Mouse (Mus musculus): ENCODE measurements around the gene H2-Q10.
"Not testable (repeated sequence)": the region's sequence is repeated elsewhere in the genome, so short reads cannot be mapped to it uniquely, and the experiment has no call there.

The H2-Q10 gene

DNA sequence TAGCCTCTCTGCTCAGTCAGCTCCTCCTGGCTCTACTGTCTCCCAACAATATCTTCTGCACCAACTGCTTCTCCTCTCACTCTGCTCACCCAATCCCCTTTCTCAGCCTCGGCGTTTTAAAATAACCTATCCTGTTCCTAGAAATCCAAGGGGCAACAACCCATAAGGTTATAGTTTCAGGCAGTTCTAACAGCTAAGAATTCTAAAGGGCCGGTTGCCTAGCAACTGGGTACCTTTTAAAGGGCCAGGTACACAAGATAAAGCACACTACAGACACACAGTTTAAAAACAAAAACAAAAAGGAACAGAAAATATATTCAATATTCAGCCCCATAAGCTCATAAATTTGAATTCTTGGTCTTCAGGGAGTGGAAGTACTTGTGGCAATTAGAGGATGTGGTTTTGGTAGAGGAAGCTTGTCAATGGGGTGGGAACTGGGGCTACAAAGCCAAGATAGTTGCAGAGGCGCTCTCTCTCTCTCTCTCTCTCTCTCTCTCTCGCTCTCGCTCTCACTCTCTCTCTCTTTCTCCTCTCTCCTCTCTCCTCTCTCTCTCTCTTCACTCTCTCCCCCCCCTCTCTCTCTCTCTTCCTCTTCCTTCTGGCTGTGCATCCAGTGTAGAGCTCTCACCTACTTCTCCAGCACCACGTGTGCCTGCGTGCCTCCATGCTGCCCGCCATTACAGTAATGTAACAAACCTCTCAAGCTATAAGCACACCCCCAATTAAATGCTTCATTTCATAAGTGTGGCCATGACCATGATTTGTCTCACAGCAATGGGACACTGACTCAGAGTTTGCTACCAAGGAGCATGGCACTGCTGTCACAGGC, 9.2 kb upstream of the H2-Q10 start:
- not testable (repeated sequence) for DNase-seq

DNA sequence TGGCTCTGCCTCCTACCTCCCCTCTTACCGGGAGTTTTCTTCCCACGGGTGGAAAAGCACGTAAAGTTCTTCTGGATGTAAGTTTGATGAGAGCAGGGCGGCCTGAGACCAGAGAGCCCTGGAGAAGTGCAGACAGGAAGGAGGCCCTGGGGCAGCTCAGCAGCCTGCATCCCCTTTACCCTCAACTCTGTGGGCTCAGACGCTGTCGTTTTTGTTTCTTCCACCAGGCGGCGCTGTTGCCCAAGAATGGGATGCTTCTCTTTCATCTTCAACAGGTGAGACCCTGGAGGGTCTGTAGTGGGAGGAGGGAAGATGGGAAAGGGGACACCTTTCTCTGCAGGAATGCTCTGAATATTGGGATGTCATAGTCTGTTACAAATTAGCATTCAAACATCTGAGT, 4.2 kb upstream of the H2-Q10 start:
- DNase-seq, result peak in 1 of 2 experiments; percentile 6

DNA sequence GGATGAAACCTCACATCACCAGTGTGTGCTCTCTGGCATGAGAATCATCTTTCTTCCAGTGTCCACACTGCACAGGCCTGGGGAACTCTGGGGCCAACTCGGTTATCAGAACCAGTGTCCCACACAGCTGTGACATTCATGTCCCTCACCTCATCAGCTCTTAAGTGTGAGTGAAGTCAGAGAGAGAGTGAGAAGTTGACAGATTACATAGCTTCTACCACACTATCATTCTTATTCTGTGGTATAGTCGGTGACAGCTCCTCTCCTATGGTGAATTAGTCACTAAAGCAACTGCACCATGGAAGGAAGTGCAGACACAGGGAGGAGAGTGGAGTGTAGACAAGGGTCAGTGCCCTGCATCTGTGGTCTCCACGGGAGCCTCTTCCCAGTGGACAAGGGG, 953 bp upstream of the H2-Q10 start:
- not testable (repeated sequence) for DNase-seq

DNA sequence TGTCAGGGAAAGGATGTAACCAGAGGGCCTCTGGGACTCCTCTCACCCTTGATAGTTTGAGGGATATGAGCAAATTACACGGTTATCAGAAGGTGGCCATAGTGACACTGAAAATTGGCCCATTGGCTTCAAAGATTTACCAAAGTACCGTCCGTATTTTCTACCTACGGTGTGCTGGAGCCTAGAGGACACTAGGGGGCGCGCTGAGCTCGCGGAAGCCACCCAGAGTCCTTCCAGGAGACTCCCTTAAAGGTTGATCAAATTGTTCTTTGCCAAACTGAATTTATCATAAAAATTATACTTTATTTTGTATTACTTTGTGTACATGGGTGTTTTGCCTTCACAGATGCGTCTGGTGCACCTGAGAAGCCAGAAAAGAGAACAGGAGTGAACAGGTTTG, 14.2 kb downstream of the H2-Q10 start:
- peak in 1 of 2 experiments; percentile 9 for DNase-seq

DNA sequence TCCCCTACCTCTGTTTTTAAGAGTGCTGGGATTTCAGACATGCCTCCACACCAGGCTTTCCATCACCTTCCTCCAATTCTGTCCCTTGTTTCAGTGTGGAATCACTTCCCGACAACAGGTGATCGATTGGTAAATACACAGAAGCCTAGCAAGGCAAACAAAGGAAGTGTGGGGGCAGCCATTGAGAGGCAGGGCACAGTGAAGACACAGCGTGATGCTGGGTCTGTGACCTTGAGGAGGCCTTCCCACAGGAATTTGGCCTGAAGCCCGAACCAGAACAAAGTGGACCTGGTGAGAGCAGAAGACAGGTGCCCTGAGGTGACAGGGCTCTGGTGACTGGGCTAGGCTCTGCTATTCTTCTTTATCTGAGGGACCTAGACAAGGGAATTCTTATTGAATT, 15.8 kb downstream of the H2-Q10 start:
- DNase-seq, result no peak

DNA sequence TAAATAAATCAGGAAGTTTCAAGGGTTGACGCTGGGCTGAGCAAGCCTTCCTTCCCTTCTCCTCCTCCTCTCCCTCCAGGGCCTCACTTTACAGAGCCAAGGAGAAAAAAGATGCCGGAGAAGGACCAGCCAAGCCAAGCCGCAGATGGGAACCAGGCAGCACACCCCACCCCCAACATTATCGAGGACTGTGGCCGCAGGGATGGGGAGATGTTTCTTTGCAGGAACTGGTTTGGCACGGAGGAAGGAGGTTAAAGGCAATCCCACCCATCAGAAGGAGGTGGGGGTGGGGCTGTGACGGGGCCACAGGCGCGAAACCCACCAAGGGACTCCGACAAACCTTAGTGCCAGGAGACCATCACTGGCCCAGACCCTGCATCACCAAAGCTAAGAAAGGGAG, 16.8 kb downstream of the H2-Q10 start:
- DNase-seq, result no peak

DNA sequence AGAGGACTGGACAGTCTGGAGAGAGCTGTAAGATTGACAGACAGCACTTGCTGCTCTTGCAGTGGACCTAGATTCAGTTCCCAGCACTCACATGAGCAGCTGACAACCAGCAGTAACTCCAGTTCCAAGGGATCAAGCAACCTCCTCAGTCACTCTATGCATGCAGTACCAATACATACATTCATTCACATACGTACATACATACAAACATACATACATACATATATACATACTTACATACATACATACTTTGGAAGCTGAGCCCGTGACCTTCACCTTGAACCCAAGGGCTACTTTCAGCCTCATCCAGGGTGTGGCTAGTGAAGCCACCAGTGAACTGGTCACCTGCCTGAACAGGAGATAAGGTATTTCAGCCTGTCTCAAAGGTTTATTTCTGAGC, 18.2 kb downstream of the H2-Q10 start:
- DNase-seq, result no peak

DNA sequence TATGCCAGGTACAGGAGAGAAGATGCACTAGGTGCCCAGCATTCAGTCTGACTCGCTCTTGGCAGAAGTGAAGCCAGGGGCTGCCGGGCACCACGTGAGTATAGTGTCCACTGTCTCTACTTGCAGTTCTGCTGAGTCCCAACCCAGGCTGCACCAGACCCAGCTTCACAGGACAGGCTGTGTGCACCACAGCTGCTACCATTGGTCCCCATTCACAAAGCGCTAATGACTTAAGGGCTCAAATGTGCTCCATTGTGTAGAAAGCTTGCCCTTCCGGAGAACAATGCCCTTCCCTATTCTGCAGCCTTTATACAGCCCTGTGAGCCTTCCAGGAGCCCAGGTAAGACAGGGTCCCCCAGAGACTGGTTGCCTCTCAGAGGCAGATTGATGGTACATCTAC, 20.4 kb downstream of the H2-Q10 start:
- no peak for DNase-seq

DNA sequence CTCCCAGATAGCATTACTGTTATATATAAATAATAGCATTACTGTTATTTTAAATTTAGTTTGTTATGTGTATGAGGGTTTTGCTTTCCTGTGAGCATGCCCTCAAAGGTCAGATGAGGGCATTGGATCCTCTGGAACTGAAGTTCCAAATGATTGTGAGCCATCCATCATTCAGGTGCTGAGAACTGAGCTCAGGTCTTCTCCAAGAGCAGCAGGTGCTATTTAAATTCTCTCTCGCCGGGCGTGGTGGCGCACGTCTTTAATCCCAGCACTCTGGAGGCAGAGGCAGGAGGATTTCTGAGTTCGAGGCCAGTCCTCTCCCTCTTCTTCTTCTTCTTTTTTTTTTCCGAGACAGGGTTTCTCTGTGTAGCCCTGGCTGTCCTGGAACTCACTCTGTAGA, 27.2 kb downstream of the H2-Q10 start:
- DNase-seq, result no peak

DNA sequence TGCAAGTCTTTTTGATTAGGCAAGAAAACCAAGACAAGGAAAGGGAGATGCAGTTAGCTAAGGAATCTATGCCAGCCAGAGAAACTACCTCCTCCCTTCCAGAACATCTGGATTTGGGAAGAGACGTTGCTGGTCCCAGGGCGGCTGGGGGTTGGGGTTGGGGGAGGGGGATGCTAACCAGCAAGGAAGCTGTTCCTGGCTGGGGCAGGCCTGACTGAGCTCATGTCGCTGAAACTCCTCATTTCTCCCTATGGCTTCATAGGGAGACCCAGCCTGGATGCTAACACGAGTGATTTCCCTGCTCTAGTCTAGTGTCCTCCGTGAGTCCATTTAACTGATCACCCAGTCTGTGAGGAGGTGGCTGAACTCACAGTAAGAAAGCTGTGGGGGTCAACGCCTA, 32.3 kb downstream of the H2-Q10 start:
- DNase-seq, result no peak

DNA sequence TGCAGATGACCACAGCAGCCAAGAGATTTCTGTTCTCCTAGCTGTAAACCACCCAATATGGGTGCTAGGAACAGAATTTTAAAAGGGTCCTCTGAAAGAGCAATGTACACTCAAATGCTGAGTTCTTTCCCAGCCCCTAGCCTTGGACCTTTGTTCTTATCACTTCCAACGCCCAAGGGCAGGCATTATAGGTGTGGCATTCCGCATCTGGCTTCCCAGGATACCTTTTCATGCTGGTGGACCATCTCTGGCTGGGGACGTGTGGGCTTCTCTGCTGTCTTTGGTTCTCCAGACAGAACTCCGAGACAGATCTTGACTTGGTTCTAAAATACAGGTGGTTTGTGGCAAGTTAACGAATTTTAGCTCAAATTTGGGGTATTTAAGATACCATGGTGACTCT, 32.9 kb downstream of the H2-Q10 start:
- DNase-seq, result no peak

DNA sequence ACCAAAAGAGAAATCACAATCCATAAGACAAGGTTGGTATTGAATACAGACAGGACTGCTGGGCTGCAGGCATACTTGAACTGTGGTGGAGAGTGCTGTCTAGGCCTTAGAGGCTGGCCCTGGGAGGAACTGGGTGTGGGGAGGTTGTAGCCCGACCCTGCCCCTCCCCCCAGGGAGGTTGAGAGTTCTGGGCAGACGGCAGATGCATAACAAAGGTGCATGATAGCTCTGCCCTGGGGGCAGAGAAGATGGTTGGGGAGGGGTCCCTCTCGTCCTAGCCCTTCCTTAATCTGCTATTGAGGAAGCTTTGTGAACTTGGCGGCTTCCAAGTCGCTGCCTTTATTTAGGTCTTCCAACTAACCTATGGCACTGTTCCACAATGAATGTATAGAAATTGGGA, 34.0 kb downstream of the H2-Q10 start:
- no peak for DNase-seq

DNA sequence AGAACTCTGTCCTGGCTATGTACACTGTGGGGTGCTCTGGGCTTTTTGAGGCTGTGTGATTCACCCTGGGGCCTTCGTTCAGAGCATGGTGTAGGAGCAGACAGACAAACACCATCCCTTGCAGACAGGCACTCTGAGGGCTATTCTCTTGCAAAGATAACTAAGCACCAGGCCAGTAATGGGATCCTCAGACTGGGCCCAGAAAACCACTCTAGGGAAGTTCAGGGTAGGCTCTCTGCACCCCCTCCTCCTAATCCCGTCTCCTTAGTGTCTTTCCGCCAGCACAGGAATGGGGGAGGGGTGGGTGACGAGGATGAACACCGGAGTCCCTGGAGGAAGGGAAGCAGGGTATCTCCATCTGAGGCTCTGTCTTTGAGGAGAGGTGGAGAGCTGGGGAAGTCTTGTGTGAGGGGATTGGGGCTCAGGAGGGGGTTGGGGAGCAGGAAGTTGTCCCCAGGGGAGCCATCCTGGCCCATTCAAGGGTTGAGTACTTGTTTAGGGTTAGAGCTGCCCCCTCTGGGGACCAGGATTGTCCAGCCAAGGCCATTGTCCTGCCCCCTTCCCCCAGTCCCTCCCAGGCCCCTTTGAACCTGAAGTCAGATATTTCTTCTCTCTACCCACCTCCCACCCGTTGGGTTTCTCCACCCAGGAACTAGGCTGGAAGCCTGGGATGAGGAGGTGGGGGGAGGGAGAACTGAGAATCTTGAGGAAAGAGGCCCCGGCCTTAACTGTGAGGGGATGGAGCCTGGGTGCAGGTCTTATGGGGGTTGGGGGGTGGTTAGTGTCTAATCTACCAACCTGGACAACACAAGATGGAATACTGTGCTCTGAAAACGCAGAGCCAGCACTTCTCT, 35.0 kb downstream of the H2-Q10 start:
- no peak for DNase-seq

DNA sequence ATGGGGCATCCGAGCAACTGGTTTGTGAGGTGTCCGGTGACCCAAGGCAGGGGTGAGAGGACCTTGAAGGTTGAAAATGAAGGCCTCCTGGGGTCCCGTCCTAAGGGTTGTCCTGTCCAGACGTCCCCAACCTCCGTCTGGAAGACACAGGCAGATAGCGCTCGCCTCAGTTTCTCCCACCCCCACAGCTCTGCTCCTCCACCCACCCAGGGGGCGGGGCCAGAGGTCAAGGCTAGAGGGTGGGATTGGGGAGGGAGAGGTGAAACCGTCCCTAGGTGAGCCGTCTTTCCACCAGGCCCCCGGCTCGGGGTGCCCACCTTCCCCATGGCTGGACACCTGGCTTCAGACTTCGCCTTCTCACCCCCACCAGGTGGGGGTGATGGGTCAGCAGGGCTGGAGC, 35.9 kb downstream of the H2-Q10 start, which contains the start of gene Pou5f1:
Pou5f1 (plus strand) TSS at position 243 of the 400 bp plus-strand sequence.
- DNase-seq, result no peak

DNA sequence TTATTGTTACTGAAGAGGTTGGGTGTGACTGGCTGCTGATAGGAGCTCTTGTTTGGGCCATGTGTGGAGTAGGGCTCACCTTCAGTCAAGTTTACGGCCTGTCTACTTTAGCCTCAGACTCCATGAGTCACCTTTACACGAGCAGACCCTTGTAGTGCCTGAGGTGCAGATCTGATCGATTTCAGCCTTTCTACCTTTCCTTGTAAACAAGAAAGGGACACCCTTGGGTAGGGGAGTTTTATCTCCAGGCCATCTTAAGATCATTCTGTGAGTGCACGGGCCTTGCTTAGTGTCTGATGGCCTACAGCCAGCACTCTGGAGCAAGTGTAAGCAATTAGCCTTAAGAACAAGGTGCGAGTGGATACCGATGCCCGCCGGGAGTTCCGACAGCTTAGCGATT, 37.0 kb downstream of the H2-Q10 start:
- DNase-seq, result no peak

DNA sequence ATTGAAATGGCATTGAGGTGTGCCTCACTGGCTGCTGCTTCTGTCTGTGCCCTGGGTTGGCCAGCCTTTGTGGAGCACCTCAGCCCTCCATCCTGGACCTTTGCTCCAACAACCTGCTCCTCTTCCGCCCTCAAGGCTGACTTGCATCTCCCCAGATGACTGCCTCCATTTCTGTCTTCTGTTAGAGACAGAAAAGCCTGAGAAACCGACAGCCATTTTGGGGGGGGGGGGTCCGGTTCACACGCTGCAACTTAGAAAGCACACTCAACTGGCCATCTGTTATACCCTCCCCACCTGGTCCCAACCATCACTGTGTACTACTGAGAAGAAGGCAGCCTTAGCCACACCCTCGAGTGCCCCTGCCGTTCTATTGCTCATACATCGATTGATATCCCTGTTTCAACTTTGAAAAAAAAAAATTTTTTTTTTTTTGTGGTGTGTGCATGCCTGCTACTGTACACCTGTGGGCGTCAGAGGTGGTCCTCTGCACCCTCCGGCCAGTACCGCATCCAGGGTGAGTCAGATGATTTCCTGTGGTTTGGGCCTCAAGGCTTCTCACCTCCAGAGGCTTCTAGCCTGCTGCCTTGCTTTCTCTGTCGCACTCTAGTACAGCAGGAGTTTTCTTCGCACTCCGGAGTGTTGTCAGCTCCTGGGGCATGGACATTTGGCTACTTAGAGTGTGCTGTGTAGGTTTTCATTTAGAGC, 37.8 kb downstream of the H2-Q10 start:
- no peak for DNase-seq

DNA sequence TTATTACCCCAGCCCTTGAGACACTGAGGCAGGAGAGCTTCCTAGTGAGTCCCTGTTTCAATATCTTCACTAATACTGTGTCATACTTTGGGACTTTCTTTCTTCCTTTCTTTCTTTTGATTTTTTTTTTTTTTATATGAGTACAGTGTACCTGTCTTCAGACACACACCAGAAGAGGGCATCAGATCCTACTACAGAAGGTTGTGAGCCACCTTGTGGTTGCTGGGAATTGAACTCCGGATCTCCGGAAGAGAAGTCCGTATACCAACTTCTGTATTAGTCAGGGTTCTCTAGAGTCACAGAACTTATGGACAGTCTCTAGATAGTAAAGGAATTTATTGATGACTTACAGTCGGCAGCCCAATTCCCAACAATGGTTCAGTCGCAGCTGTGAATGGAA, 38.4 kb downstream of the H2-Q10 start:
- not testable (repeated sequence) for DNase-seq

DNA sequence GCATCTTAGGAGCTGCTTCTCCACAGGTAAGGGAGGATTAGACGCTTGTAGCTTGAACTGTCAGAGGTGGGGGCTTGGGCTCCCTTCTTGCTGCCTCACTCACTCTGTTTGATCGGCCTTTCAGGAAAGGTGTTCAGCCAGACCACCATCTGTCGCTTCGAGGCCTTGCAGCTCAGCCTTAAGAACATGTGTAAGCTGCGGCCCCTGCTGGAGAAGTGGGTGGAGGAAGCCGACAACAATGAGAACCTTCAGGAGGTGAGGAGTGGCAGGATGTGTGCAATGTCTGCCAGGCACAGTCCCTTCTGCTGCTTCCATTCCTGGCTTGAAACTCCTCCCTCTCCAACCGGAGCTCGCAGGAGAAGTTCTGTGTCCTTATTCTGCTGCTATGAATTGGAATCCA, 39.4 kb downstream of the H2-Q10 start:
- DNase-seq, result peak in 1 of 2 experiments; percentile 40

DNA sequence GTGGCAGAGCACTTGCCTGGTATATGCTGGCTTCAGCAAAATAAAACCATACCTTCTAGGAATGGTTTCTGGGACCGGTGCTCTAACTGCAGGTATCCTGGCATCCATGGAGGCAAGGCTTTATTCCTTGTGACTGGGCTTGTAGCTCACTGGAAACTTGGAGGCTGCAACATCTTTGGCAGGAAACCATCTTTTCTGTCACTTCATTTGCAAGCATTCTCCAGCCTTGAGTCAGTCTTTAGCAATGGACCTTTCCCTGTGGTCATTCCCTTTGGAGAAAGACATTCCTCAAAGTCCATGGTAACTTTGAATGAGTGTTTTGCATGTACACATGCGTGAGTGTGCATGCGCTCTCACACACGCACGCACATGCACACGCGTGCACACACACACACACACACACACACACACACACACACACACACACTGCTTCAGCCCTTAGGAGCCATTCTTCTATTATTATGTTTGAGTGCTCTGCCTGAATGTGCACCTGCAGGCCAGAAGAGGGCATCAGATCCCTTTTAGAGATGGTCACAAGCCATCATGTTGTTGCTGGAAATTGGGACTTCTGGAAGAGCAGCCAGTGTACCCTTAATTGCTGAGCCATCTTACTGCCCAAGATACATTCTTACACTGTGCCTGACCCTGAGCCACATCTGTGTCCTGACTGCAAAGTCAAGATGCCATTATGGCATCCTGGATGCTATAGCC, 43.2 kb downstream of the H2-Q10 start:
- no peak for DNase-seq

DNA sequence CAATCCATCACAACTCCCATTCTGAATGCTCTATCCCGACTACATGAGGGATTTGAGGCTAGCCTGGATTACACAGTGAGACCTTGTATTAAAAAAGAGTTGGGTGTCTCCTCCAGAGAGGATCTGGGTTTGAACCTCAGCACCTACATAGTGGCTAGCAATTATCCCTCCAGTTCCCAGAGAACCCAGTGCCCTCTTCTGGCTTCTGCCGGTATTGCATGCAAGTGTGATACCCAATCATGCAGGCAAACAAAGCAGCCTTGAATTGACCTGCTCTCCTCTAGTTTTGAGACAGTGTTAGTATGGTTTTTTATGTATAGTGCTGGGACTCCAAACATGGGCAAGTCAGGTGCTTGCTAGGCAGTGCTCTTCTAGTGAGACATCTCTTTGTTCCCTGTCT, 44.0 kb downstream of the H2-Q10 start:
- peak in 1 of 2 experiments; percentile 58 for DNase-seq

DNA sequence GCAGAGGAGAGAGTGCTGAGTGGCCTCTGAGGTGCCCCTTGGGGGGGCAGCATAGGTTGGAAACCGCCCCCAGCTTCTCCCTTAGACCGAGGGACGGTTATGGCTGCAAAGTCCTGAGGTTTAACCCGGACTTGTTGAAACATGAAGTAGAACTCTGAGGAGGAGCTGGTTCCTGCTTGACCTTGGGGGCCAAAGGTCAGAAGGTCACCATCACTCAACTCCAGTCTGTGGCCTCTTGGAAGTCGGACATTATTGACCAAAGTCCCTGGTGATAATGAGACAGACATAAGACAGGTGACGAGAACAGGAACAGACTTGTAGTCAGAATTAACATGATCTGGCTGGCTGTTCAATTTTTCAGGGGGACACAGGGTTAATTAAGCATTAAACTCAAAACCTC, 44.9 kb downstream of the H2-Q10 start:
- DNase-seq, result no peak

DNA sequence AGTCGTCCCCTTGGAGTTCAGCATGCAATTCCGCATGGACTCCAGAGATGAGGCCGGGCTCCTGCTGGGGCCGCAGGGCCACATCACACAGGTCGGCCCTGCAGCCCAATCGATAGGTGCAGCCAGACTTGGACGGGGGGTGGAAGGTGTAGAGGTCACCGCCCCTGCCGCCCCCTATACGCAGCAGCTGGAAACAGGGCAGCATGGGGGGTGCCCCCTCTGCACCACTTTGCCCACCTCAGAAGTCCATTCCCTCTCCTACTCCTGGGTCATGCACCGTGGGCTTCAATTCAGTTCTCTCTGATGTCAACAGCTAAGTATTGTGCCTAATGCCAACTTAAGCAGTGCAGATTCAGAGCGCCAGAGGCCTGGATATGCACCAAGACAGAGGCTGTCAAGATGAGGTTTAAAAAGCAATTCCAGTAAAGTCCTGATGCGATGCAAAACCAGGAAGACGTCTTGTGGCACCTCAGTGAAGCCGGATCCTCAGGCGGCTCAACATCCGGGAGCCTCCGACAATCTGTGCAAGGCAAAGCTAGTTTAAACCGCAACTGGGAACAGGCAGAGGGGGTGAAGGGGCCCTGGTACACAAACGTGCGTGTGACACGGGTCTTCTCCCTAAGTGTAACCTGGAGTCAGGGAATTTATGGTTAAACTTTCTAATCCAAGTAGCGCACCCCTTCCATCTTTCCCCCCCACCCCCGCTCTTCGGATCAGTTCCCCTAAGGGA, 46.2 kb downstream of the H2-Q10 start:
- DNase-seq, result peak in 1 of 2 experiments; percentile 53

Data from thymus, adult 18-20 months (tissue).